Mouse (Mus musculus) embryonic facial prominence, embryonic 14.5 days (tissue): ENCODE data around the gene Tut7. TPM values are rescaled to one million over a fixed set of nuclear protein-coding genes. Genes with fewer than 3 reads are reported as not detected.
"Not testable (repeated sequence)": the region's sequence is repeated elsewhere in the genome, so short reads cannot be mapped to it uniquely, and the experiment has no call there.

Experiments
- ATAC-seq: fragments of 200-750 bp; cut with Nextera tagmentation; 2 replicates; pipeline ENCODE4 v1.8.0; 2017; ENCODE audit warnings: low read depth, moderate number of reproducible peaks, moderate TSS enrichment
- DNase-seq: peaks from one replicate; pipeline ENCODE4 v3.0.0-alpha.2; 2015; ENCODE audit warnings: low spot score
- H3K27ac ChIP-seq: fragments of 300-500 bp; sonication (generic); replicated peaks from 2 replicates; pipeline ENCODE4 v1.5.1; 2014; ENCODE audit warnings: low read depth, mild to moderate bottlenecking, low read length, moderate library complexity
- H3K27me3 ChIP-seq: fragments of 300-500 bp; sonication (generic); replicated peaks from 2 replicates; pipeline ENCODE4 v1.6.1; 2014; ENCODE audit warnings: low read length; ENCODE audit not compliant: control insufficient read depth, insufficient read depth
- H3K36me3 ChIP-seq: fragments of 300-500 bp; sonication (generic); 2 replicates; pipeline ENCODE4 v1.6.1; 2014; ENCODE audit warnings: low read length, mixed read lengths; ENCODE audit not compliant: control insufficient read depth, insufficient read depth
- H3K4me1 ChIP-seq: fragments of 300-500 bp; sonication (generic); 2 replicates; pipeline ENCODE4 v1.6.1; 2014; ENCODE audit warnings: antibody characterized with exemption, low read length; ENCODE audit not compliant: control insufficient read depth, insufficient read depth
- H3K4me2 ChIP-seq: fragments of 300-500 bp; sonication (generic); 2 replicates; pipeline ENCODE4 v1.6.1; 2014; ENCODE audit warnings: low read depth, mild to moderate bottlenecking, low read length, moderate library complexity, mixed read lengths
- H3K4me3 ChIP-seq: fragments of 300-500 bp; sonication (generic); 2 replicates; pipeline ENCODE4 v1.5.1; 2014; ENCODE audit warnings: low read depth, mild to moderate bottlenecking, low read length
- H3K9ac ChIP-seq: fragments of 300-500 bp; sonication (generic); 2 replicates; pipeline ENCODE4 v1.6.1; 2014; ENCODE audit warnings: low read depth, mild to moderate bottlenecking, low read length, moderate library complexity, mixed read lengths
- H3K9me3 ChIP-seq: fragments of 300-500 bp; sonication (generic); 2 replicates; pipeline ENCODE4 v1.6.1; 2016; ENCODE audit warnings: low read length; ENCODE audit not compliant: control insufficient read depth
- WGBS: fragments of 180-500 bp; shearing (Covaris S2); extraction: QIAGEN DNeasy Blood & Tissue Kit; methylation state at CpG from one replicate; pipeline ENCODE4 v1.1.7; 2014; 5-methylcytosine and 5-hydroxymethylcytosine counted together
- polyA plus RNA-seq: library from polyadenylated mRNA; unstranded; fragments of >200 nt; fragmentation: Nextera tagmentation; extraction: Ambion mirVana; gene quantifications from 2 replicates; pipeline ENCODE4 v1.2.1, GENCODE M21; 2014

Gene Tut7
- polyA plus RNA-seq, 1 experiment from 2014 or later, result 43.5 TPM

GRCm38 (mm10) chr13:59722089-59722488 lies 100.9 kb downstream of the Tut7 start:
- not testable (repeated sequence) for DNase-seq
- H3K4me1 ChIP-seq, result peaks cover 14% of the 10 kb centered on the region; the same call in 1 of the 2 replicates
- WGBS, result 74% methylated on average over 1 of the region's 1 CpGs

More at GRCm38 (mm10) chr13:59722089-59722488, 100.9 kb downstream of the Tut7 start:
- not testable (repeated sequence) for H3K36me3 ChIP-seq, ATAC-seq, H3K9ac ChIP-seq, H3K4me3 ChIP-seq, H3K9me3 ChIP-seq, H3K4me2 ChIP-seq, H3K27me3 ChIP-seq, H3K27ac ChIP-seq

Other genes starting within 250 kb of the Tut7 start
- gene Agtpbp1, start 237.9 kb downstream of the Tut7 start, polyA plus RNA-seq, result 24.0 and 25.2 TPM in 2 replicates
- 71.0 and 80.8 TPM in 2 replicates for gene Naa35, start 237.9 kb downstream of the Tut7 start, polyA plus RNA-seq
- 42.3 and 48.4 TPM in 2 replicates for gene Golm1, start 147.3 kb downstream of the Tut7 start, polyA plus RNA-seq
- gene 4921517D22Rik, start 129.0 kb downstream of the Tut7 start, polyA plus RNA-seq, result not detected in 2 replicates
- gene Spata31d1a, start 112.8 kb downstream of the Tut7 start, polyA plus RNA-seq, result 0.22 TPM in 1 of 2 replicates, not detected in the other
- 0.04 and 0.06 TPM in 2 replicates for gene Spata31d1b, start 110.9 kb downstream of the Tut7 start, polyA plus RNA-seq
- not detected in 2 replicates for gene Spata31d1d, start 91.4 kb downstream of the Tut7 start, polyA plus RNA-seq
- gene 1700014D04Rik, start 76.4 kb downstream of the Tut7 start, polyA plus RNA-seq, result not detected in 2 replicates
- 140 and 147 TPM in 2 replicates for gene Isca1, start 53.3 kb downstream of the Tut7 start, polyA plus RNA-seq
- gene Gm49354, start 40.9 kb downstream of the Tut7 start, polyA plus RNA-seq, result not detected in 2 replicates